Mouse (Mus musculus): Measurements from ENCODE around the gene Csrnp3.

DNA sequence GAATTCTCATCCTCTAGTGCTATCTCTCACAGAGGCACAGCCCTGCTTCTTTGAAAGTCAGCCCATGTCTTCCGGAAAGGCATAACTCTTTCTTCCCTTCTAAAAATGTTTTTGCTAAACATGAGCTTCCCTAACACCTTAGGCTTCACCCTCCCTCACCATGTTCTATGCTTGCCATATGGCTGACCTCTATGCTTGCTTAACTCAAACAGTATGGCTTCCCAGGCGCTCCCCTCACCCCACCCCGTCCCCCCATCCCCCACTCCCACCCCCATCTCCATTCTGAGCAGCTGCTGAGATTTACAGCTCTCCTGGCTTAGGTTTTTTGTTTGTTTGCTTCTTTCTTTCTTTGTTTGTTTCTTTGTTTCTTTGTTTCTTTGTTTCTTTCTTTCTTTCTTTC lies 3.2 kb upstream of the Csrnp3 start:
- no peak for TF ChIP-seq CTCF (IDR thresholded peaks at IDR 0.05; ENCODE audit: low read depth)
- TF ChIP-seq EP300 (IDR thresholded peaks at IDR 0.05; ENCODE audit: low read depth): no peak

All from liver, postnatal 0 days (tissue).